Mouse (Mus musculus): ENCODE measurements around the gene Zfp445. TPM values are rescaled to one million over a fixed set of nuclear protein-coding genes. Genes with fewer than 3 reads are reported as not detected.

Gene Zfp445
- polyA plus RNA-seq, 1 experiment from 2014 or later, result 121 TPM

DNA sequence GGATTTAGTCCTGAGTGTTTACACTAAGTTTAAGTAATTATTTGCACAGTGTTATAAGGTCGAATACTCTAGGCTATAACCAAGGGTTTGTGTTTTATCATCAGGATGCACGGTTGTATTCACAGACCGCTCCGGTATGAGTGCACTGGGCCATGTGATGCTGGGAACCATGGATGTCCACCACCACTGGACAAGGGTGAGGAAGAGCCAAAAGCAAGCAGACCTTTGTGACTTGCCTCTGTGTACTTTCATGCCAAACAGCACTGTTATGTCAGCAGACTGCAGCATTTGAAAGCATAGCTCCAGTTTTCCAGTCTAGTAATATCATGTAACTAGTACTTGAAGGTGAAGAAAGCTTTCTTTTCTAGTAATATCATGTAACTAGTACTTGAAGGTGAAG lies 39.1 kb downstream of the Zfp445 start:
- Histone ChIP-seq H3K27ac (no peak overlapping the region), H3K4me1 (no peaks in the 10 kb centered on the region), H3K9ac (no peak overlapping the region), H3K9me3 (no peaks in the 10 kb centered on the region), H3K4me3 (replicated peaks) (no peak overlapping the region), H3K27me3 (no peaks in the 10 kb centered on the region), H3K36me3 (replicated peaks) (peaks cover 46% of the 10 kb centered on the region), H3K4me2 (no peak overlapping the region)
- WGBS, result 96% methylated on average over 4 of the region's 4 CpGs
- ATAC-seq (ENCODE audit: low FRiP score), result no peak

DNA sequence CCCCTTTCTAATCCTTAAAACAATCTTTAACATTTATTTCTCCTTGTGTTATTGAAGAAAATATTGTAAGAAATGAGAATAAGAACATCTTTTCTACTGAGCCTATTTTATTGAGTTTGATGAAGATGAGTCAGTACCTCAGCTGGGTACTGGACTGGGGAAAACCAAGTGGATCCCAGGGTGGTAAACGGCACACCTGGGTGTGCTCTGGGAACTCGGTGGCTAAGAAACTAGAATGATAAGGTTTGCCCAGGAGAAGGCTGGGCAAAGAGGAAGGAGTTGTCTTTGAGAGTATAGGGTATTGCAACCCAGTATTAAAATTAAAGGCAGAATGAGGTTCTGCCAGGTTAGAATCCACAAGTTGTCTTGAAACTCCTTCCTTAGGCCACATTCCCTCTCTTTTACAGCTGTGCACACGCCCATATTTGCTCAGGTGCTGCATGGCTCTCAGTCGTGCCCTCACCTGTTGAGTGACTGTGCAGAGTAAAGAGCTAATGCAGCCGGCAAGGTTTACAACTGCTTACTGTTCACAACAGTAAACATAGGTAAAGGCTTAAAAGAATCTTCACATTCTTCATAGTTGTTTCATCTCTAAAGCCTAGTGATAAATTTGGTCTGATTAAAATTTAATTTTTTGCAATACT lies 42.3 kb downstream of the Zfp445 start:
- Histone ChIP-seq H3K9ac (no peak overlapping the region), H3K27me3 (no peaks in the 10 kb centered on the region), H3K4me1 (no peaks in the 10 kb centered on the region), H3K27ac (no peak overlapping the region), H3K9me3 (no peaks in the 10 kb centered on the region), H3K36me3 (replicated peaks) (peaks cover 43% of the 10 kb centered on the region), H3K4me2 (no peak overlapping the region), H3K4me3 (replicated peaks) (no peak overlapping the region)
- WGBS, result 84% methylated on average over 5 of the region's 5 CpGs
- ATAC-seq (ENCODE audit: low FRiP score), result no peak

DNA sequence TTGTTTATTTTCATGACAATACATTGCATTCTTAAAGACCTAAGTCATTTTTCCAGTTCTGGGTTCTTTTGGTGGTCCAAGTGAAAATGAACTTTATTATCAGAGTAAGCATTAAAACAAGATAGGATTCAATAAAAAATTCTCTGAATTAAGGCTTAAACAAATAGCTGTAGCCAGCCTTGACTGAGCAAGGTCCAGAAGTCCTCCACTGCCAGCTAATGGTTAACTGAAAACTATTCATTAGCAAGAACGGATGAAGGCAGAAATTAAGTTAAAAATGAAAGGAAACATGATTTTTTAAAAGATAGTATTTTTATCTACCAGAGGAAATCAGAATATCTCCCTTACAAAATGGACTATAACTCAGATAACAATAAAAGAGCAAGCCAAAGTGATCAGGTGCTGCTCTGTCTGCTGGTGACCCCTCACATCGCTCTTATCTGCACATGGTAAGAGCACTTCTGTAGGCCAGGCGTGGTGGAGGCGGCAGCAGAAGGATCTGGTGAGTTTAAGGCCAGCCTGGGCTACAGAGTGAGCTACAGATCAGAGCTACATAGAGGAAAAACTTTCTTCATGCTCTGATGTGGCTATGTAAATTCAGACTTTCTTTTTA lies 50.5 kb downstream of the Zfp445 start:
- no peak overlapping the region for H3K4me2 ChIP-seq
- H3K27me3 ChIP-seq, result no peaks in the 10 kb centered on the region
- WGBS, result 92% methylated on average over 4 of the region's 4 CpGs
- no peak overlapping the region for H3K27ac ChIP-seq
- ATAC-seq (ENCODE audit: low FRiP score), result no peak
- H3K9ac ChIP-seq, result no peak overlapping the region
- H3K36me3 ChIP-seq (replicated peaks), result peaks cover 6% of the 10 kb centered on the region; the same call in 1 of the 2 replicates
- H3K4me1 ChIP-seq, result no peaks in the 10 kb centered on the region
- no peaks in the 10 kb centered on the region for H3K9me3 ChIP-seq
- no peak overlapping the region for H3K4me3 ChIP-seq (replicated peaks)

DNA sequence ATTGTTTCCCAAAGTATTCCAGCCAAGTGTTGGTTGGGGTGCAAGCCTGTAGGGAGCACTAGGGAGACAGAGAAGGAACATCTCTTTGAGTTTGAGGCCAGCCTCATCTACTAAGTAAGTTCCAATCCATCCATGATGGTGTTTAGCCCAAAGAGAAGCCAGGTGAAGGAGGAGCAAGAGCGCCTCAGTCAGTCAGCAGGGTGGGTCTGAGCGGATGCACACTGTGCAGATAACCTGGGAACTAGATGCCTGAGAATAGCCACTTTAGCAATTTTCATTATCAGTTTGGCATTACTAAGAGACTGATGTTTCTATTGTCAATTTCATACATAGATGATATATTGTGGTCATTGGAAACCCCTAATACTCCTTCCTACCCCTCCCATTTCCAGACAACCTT lies 51.0 kb downstream of the Zfp445 start:
- Histone ChIP-seq H3K9me3 (no peaks in the 10 kb centered on the region), H3K4me2 (no peak overlapping the region), H3K9ac (no peak overlapping the region), H3K27ac (no peak overlapping the region), H3K4me1 (no peaks in the 10 kb centered on the region), H3K27me3 (no peaks in the 10 kb centered on the region), H3K36me3 (replicated peaks) (peaks cover 5% of the 10 kb centered on the region; the same call in 1 of the 2 replicates), H3K4me3 (replicated peaks) (no peak overlapping the region)
- ATAC-seq (ENCODE audit: low FRiP score), result no peak
- WGBS, result 94% methylated on average over 2 of the region's 2 CpGs

DNA sequence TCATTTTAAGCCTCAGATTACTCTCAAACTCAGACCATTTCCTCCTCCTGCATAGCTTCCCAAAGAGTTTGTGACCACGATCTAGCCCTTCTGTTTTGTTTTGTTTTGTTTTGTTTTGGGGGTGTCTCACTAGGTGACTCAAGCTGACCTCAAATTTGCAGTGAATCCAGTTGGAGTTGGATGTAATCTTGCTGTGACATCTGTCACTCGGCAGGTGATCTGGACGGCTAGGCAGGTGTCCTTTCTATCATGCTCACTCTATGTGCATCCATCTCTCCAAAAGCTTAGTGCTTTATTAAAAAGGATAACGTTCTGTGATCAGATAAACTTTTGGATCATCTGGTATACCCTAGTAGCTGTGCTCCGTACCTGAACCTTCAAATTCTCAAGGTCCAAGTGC lies 53.4 kb downstream of the Zfp445 start:
- whole genome bisulfite sequencing, result 92% methylated on average over 5 of the region's 5 CpGs

DNA sequence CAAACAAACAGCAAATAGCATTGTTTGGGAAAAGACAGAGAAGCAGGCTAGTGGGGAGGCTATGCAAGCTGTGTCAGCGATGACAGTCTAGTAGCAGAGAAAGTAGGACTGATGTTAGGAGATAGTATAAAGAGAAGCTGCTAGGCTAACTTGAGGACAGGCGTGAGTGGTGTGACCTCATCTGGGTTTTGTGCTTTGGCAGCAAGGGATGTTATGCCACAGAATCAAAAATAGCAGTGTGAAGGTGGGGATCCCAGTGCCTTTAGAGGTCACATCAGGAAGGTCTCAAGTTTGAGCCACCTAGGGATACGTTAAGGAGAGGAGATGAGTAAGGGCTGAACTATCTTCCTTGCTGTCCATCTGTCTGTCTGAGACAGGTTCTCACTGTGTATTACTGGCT lies 55.6 kb downstream of the Zfp445 start:
- no peaks in the 10 kb centered on the region for H3K9me3 ChIP-seq
- no peak overlapping the region for H3K27ac ChIP-seq
- WGBS, result 92% methylated on average over 3 of the region's 3 CpGs
- H3K9ac ChIP-seq, result no peak overlapping the region
- H3K4me3 ChIP-seq (replicated peaks), result no peak overlapping the region
- H3K4me2 ChIP-seq, result no peak overlapping the region
- H3K27me3 ChIP-seq, result no peaks in the 10 kb centered on the region
- peaks cover 5% of the 10 kb centered on the region; the same call in 1 of the 2 replicates for H3K36me3 ChIP-seq (replicated peaks)
- no peak for ATAC-seq (ENCODE audit: low FRiP score)
- H3K4me1 ChIP-seq, result peaks cover 10% of the 10 kb centered on the region

More for the DNA sequence above, 53.4 kb downstream of the Zfp445 start:
- Histone ChIP-seq H3K27me3 (no peaks in the 10 kb centered on the region), H3K9ac (no peak overlapping the region), H3K27ac (no peak overlapping the region), H3K4me3 (replicated peaks) (no peak overlapping the region), H3K4me1 (no peaks in the 10 kb centered on the region), H3K4me2 (no peak overlapping the region), H3K36me3 (replicated peaks) (peaks cover 5% of the 10 kb centered on the region; the same call in 1 of the 2 replicates), H3K9me3 (no peaks in the 10 kb centered on the region)
- ATAC-seq (ENCODE audit: low FRiP score), result no peak

DNA sequence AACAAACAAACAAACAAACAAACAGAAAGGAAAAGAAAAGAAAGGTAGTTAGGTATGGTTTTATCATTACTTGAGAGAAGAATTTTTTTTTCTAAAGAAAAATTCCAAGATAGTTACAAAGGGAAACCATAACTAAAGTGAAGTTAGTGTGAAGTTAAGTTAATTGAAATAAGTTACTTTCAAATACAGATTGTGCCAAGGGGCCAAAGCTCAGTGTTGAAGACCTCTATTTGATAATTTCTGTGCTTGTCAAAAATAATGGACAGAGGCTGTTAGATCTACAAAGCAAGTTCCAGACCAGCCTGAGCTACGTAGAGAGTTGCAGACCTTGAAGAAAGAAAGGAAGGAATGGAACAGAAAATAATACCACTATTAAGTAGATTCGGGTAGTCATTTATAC lies 58.6 kb downstream of the Zfp445 start:
- Histone ChIP-seq H3K9ac (no peak overlapping the region), H3K9me3 (no peaks in the 10 kb centered on the region), H3K4me1 (peaks cover 10% of the 10 kb centered on the region), H3K4me3 (replicated peaks) (no peak overlapping the region), H3K4me2 (no peak overlapping the region), H3K36me3 (replicated peaks) (no peaks in the 10 kb centered on the region), H3K27me3 (no peaks in the 10 kb centered on the region), H3K27ac (no peak overlapping the region)
- WGBS, result 98% methylated on average over 2 of the region's 2 CpGs
- no peak for ATAC-seq (ENCODE audit: low FRiP score)

DNA sequence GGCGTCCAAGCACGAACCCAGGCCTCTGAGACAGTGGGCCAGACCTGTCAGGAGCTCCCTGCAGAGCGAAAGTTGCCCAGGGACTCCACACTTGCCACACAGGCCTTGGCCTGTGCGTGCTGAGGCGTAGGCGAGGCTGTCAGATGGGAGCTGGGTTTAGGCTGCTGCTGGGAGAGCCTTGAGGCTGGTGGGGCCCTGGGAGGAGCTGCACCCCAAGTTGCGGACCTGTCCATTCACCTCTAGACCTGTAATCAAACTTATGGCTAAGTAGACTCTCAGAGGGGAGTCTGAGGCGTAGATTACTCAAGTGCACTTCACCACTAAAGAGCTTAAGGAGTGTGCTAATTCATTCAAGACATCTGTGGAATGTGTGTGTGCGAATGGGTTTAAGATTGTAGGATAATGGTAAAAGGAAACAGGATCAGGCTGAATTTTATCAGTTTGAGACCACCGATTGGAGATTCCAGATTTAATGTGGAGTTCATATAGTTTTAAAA lies 59.9 kb downstream of the Zfp445 start:
- peak overlapping the region; percentile 90 for H3K27ac ChIP-seq
- peak overlapping the region; percentile 91 for H3K4me2 ChIP-seq
- H3K9me3 ChIP-seq, result no peaks in the 10 kb centered on the region
- H3K36me3 ChIP-seq (replicated peaks), result no peaks in the 10 kb centered on the region
- peak overlapping the region; percentile 79 for H3K9ac ChIP-seq
- no peak for ATAC-seq (ENCODE audit: low FRiP score)
- no peaks in the 10 kb centered on the region for H3K27me3 ChIP-seq
- H3K4me1 ChIP-seq, result peaks cover 10% of the 10 kb centered on the region
- H3K4me3 ChIP-seq (replicated peaks), result peak overlapping the region; percentile 60
- 13% methylated on average over 10 of the region's 10 CpGs for WGBS

DNA sequence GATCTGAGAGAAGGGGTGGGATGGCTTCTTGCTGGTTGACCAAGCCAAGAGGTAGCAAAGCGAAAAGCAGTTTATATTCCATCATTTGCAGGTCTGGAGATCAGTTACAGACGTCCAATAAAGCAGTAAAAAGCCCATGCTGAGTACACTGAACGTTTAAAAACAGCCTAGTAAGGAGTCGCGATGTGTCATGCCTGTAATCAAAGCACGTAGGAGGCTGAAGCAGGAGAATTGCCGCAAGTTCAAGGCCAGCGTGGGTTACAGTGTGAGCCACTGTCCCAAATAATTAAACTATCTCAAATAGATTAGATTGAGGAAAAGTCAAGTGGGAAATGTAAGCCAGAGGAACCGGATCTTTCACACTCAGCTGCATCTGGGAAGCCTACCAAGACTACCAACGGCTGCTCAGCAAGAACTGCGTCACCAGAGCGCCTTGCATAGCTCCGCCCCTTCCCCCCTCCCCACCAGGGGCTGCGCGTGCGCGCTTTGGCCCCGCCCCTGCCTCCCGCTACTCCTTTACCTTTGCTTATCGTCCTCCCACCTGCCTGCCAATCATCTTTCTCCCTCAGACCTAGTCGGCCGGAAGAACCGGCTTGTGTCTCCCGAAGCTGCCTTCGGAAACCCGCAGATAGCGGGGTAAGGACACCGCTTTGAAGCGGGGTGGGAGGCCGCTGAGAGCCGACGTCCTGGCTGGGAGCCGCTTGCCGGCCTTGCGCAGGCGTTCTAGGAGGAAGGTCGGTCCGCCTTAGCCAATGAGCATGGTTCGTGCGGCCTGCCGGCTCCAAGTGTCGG lies 60.6 kb downstream of the Zfp445 start, which contains the start of gene Tcaim:
Tcaim (plus strand) TSS at position 487 of the 792 bp plus-strand sequence.
- Histone ChIP-seq H3K4me3 (replicated peaks) (peak within 1 kb of the TSS; percentile 60), H3K4me2 (peak within 1 kb of the TSS; percentile 91), H3K9me3 (no peaks in the 10 kb centered on the region), H3K27ac (peak within 1 kb of the TSS; percentile 90), H3K27me3 (no peaks in the 10 kb centered on the region), H3K9ac (peak within 1 kb of the TSS; percentile 79), H3K36me3 (replicated peaks) (no peaks in the 10 kb centered on the region), H3K4me1 (peaks cover 10% of the 10 kb centered on the region)
- 8% methylated on average over 42 of the region's 42 CpGs for WGBS
- ATAC-seq (ENCODE audit: low FRiP score), result peak; percentile 98

Other genes with a start within 250 kb of the Zfp445 start
- gene Topaz1, start 118.7 kb downstream of the Zfp445 start, polyA plus RNA-seq (2016; fragmentation: Nextera tagmentation; extraction: Ambion mirVana), result not detected in 2 replicates
- 7.4 and 7.7 TPM in 2 replicates for gene Tcaim, start 60.5 kb downstream of the Zfp445 start, polyA plus RNA-seq (2016; fragmentation: Nextera tagmentation; extraction: Ambion mirVana)
- gene Gm35549, start 22.0 kb downstream of the Zfp445 start, polyA plus RNA-seq (2016; fragmentation: Nextera tagmentation; extraction: Ambion mirVana), result 0.34 TPM in 1 of 2 replicates, not detected in the other
- gene Zkscan7, start 19.7 kb upstream of the Zfp445 start, polyA plus RNA-seq (2016; fragmentation: Nextera tagmentation; extraction: Ambion mirVana), result 5.4 and 5.5 TPM in 2 replicates
- 33.2 and 33.3 TPM in 2 replicates for gene Zfp105, start 57.1 kb upstream of the Zfp445 start, polyA plus RNA-seq (2016; fragmentation: Nextera tagmentation; extraction: Ambion mirVana)
- gene 1110059G10Rik, start 85.0 kb upstream of the Zfp445 start, polyA plus RNA-seq (2016; fragmentation: Nextera tagmentation; extraction: Ambion mirVana), result 33.1 and 38.3 TPM in 2 replicates
- gene Kif15, start 85.0 kb upstream of the Zfp445 start, polyA plus RNA-seq (2016; fragmentation: Nextera tagmentation; extraction: Ambion mirVana), result 90.5 and 92.2 TPM in 2 replicates
- 16.6 and 17.8 TPM in 2 replicates for gene Tmem42, start 155.3 kb upstream of the Zfp445 start, polyA plus RNA-seq (2016; fragmentation: Nextera tagmentation; extraction: Ambion mirVana)
- 0.88 and 0.97 TPM in 2 replicates for gene Tgm4, start 168.7 kb upstream of the Zfp445 start, polyA plus RNA-seq (2016; fragmentation: Nextera tagmentation; extraction: Ambion mirVana)
- 82.2 and 83.4 TPM in 2 replicates for gene Zdhhc3, start 247.2 kb upstream of the Zfp445 start, polyA plus RNA-seq (2016; fragmentation: Nextera tagmentation; extraction: Ambion mirVana)
- 111 and 116 TPM in 2 replicates for gene Exosc7, start 247.2 kb upstream of the Zfp445 start, polyA plus RNA-seq (2016; fragmentation: Nextera tagmentation; extraction: Ambion mirVana)

Data from forebrain, embryonic 12.5 days (tissue).